Mouse (Mus musculus) erythroblast, embryonic 14.5 days (primary cell): Measurements from ENCODE around the gene Adamtsl1.

Experiments used
- GATA1 ChIP-seq: IDR thresholded peaks from 2 replicates; pipeline ENCODE4 v1.6.1; 2012; ENCODE audit warnings: low read length, inconsistent platforms, mixed read lengths
- TAL1 ChIP-seq: IDR thresholded peaks from 3 replicates; pipeline ENCODE4 v1.6.1; 2012; ENCODE audit warnings: low read length, inconsistent platforms, mixed read lengths

GRCm38 (mm10) chr4:85763161-85764014 is 249.4 kb downstream of the Adamtsl1 start:
- TF ChIP-seq GATA1, result no peak
- TF ChIP-seq TAL1, result no peak
